Mouse (Mus musculus) lung, adult 2 months (tissue): ENCODE measurements around the gene Cdh4. TPM values are rescaled to one million over a fixed set of nuclear protein-coding genes. Genes with fewer than 3 reads are reported as not detected.

ENCODE experiments used
- DNase-seq: peaks from one replicate; pipeline ENCODE4 v3.0.0; 2022
- H3K4me1 ChIP-seq: fragments of 200-500 bp; 2 replicates; pipeline ENCODE4 v1.6.1; 2011; ENCODE audit warnings: low read length; ENCODE audit not compliant: control insufficient read depth, insufficient read depth
- H3K4me3 ChIP-seq: fragments of 200-500 bp; replicated peaks from 2 replicates; pipeline ENCODE3; 2011; ENCODE audit warnings: low read depth, mild to moderate bottlenecking, control low read depth, low read length; ENCODE audit errors: extremely low read depth
- CTCF ChIP-seq: fragments of 200-500 bp; IDR thresholded peaks from 2 replicates; pipeline ENCODE4 v1.5.1; 2011; ENCODE audit warnings: mild to moderate bottlenecking, low read length, control low read depth; ENCODE audit not compliant: insufficient read depth
- POLR2A ChIP-seq: fragments of 200-500 bp; IDR thresholded peaks from 2 replicates; pipeline ENCODE4 v1.6.1; 2011; ENCODE audit warnings: low read depth, mild to moderate bottlenecking, control low read depth, low read length, borderline replicate concordance; ENCODE audit errors: extremely low read depth
- WGBS: fragments of 180-500 bp; shearing (Covaris S2); methylation state at CpG from one replicate; pipeline ENCODE4 v1.1.7; 2018; 5-methylcytosine and 5-hydroxymethylcytosine counted together
- polyA plus RNA-seq: library from polyadenylated mRNA; depleted of rRNA; stranded (reverse); fragments of >200 nt; gene quantifications from 2 replicates; pipeline ENCODE4 v1.2.3, GENCODE M21; 2012

The Cdh4 gene
- polyA plus RNA-seq, 1 experiment = 2.0 TPM

GRCm38 (mm10) chr2:179428889-179429288 is 13.3 kb upstream of the Cdh4 start:
- WGBS = 83% methylated on average over 3 of the region's 3 CpGs
- H3K4me3 ChIP-seq = no peak overlapping the region
- no peaks in the 10 kb centered on the region for H3K4me1 ChIP-seq
- TF ChIP-seq CTCF (no peak), POLR2A (no peak)
- DNase-seq = no peak

- DNase-seq = no peak
- WGBS = 38% methylated on average over 9 of the region's 9 CpGs
- TF ChIP-seq CTCF (no peak), POLR2A (no peak)
- Histone ChIP-seq H3K4me3 (no peak overlapping the region), H3K4me1 (peaks cover 5% of the 10 kb centered on the region)
These were observed 2.1 kb upstream of the Cdh4 start for GRCm38 (mm10) chr2:179440161-179440560.

GRCm38 (mm10) chr2:179441086-179441485 is 1.1 kb upstream of the Cdh4 start:
- Histone ChIP-seq H3K4me1 (peaks cover 5% of the 10 kb centered on the region), H3K4me3 (no peak overlapping the region)
- 85% methylated on average over 3 of the region's 3 CpGs for WGBS
- TF ChIP-seq CTCF (no peak), POLR2A (no peak)
- no peak for DNase-seq

- no peak for DNase-seq
- Histone ChIP-seq H3K4me3 (peak overlapping the region; percentile 44), H3K4me1 (peaks cover 5% of the 10 kb centered on the region)
- TF ChIP-seq CTCF = no peak
- TF ChIP-seq POLR2A = no peak
- 8% methylated on average over 8 of the region's 8 CpGs for WGBS
These were observed 514 bp upstream of the Cdh4 start for GRCm38 (mm10) chr2:179441717-179442116.

GRCm38 (mm10) chr2:179442541-179443225 is 452 bp downstream of the Cdh4 start:
- peak overlapping the region; percentile 44 for H3K4me3 ChIP-seq
- peaks cover 5% of the 10 kb centered on the region for H3K4me1 ChIP-seq
- TF ChIP-seq CTCF (no peak), POLR2A (no peak)
- DNase-seq = peak; percentile 70
- 2% methylated on average over 94 of the region's 95 CpGs for WGBS

- TF ChIP-seq CTCF (no peak), POLR2A (no peak)
- 1% methylated on average over 51 of the region's 51 CpGs for WGBS
- Histone ChIP-seq H3K4me3 (peak overlapping the region; percentile 34), H3K4me1 (peaks cover 5% of the 10 kb centered on the region)
- peak; percentile 21 for DNase-seq
These were observed 1.1 kb downstream of the Cdh4 start for GRCm38 (mm10) chr2:179443226-179443815.

- no peak for DNase-seq
- TF ChIP-seq CTCF (no peak), POLR2A (no peak)
- Histone ChIP-seq H3K4me3 (no peak overlapping the region), H3K4me1 (peaks cover 5% of the 10 kb centered on the region)
- 32% methylated on average over 10 of the region's 11 CpGs for WGBS
These were observed 1.7 kb downstream of the Cdh4 start for GRCm38 (mm10) chr2:179443959-179444358.

- Histone ChIP-seq H3K4me1 (peaks cover 2% of the 10 kb centered on the region; the same call in 1 of the 2 replicates), H3K4me3 (no peak overlapping the region)
- DNase-seq = no peak
- TF ChIP-seq POLR2A (no peak), CTCF (no peak)
- WGBS = 95% methylated on average over 4 of the region's 4 CpGs
These were observed 6.0 kb downstream of the Cdh4 start for GRCm38 (mm10) chr2:179448256-179448655.

GRCm38 (mm10) chr2:179449018-179449417 is 6.8 kb downstream of the Cdh4 start:
- Histone ChIP-seq H3K4me3 (no peak overlapping the region), H3K4me1 (no peaks in the 10 kb centered on the region)
- WGBS = 100% methylated on average over 1 of the region's 1 CpGs
- no peak for DNase-seq
- no peak for TF ChIP-seq POLR2A
- no peak for TF ChIP-seq CTCF

GRCm38 (mm10) chr2:179459196-179459595 is 17.0 kb downstream of the Cdh4 start:
- H3K4me1 ChIP-seq = no peaks in the 10 kb centered on the region
- DNase-seq = no peak
- H3K4me3 ChIP-seq = no peak overlapping the region
- WGBS = 84% methylated on average over 4 of the region's 4 CpGs
- TF ChIP-seq POLR2A (no peak), CTCF (no peak)

GRCm38 (mm10) chr2:179459606-179460005 is 17.4 kb downstream of the Cdh4 start:
- DNase-seq = no peak
- H3K4me3 ChIP-seq = no peak overlapping the region
- 98% methylated on average over 2 of the region's 2 CpGs for WGBS
- no peaks in the 10 kb centered on the region for H3K4me1 ChIP-seq
- TF ChIP-seq CTCF = no peak
- TF ChIP-seq POLR2A = no peak
